Mouse (Mus musculus): ENCODE data around the gene Osbpl10. TPM values are rescaled to one million over a fixed set of nuclear protein-coding genes. Genes with fewer than 3 reads are reported as not detected.

Osbpl10 gene
- polyA plus RNA-seq, 1 experiment: 1.7 TPM

GRCm38 (mm10) chr9:115163693-115164092 is 185.3 kb downstream of the Osbpl10 start:
- no peaks in the 10 kb centered on the region for H3K27me3 ChIP-seq (ENCODE audit: control insufficient read depth, insufficient read depth, insufficient read length)
- no peak overlapping the region for H3ac ChIP-seq (ENCODE audit: control insufficient read depth, insufficient read length)
- H3K79me2 ChIP-seq (ENCODE audit: control insufficient read depth, insufficient read depth): no peaks in the 10 kb centered on the region
- no peak overlapping the region for H3K4me3 ChIP-seq
- no peaks in the 10 kb centered on the region for H3K36me3 ChIP-seq (ENCODE audit: control insufficient read depth, insufficient read depth)
- TF ChIP-seq MYOD1 (IDR thresholded peaks at IDR 0.05; ENCODE audit: control insufficient read depth in 1 of 3, insufficient read length in 2 of 3, low read depth in 2 of 3): no peak
- no peak for TF ChIP-seq POLR2AphosphoS2 (IDR thresholded peaks at IDR 0.05; ENCODE audit: insufficient read length, low read depth)
- no peak for TF ChIP-seq E2F4 (IDR thresholded peaks at IDR 0.05; ENCODE audit: insufficient read depth)
- no peak for TF ChIP-seq SRF (IDR thresholded peaks at IDR 0.05; ENCODE audit: control insufficient read depth, insufficient read length, low read depth)
- no peak for TF ChIP-seq POLR2A (IDR thresholded peaks at IDR 0.05; ENCODE audit: insufficient read length, low read depth)
- no peak overlapping the region for H3K4me2 ChIP-seq (ENCODE audit: low read depth)

- H3K4me2 ChIP-seq (ENCODE audit: low read depth): no peak overlapping the region
- no peaks in the 10 kb centered on the region for H3K79me2 ChIP-seq (ENCODE audit: control insufficient read depth, insufficient read depth)
- no peak overlapping the region for H3K4me3 ChIP-seq
- no peaks in the 10 kb centered on the region for H3K27me3 ChIP-seq (ENCODE audit: control insufficient read depth, insufficient read depth, insufficient read length)
- H3ac ChIP-seq (ENCODE audit: control insufficient read depth, insufficient read length): no peak overlapping the region
- no peaks in the 10 kb centered on the region for H3K36me3 ChIP-seq (ENCODE audit: control insufficient read depth, insufficient read depth)
- no peak for TF ChIP-seq MYOG (IDR thresholded peaks at IDR 0.05; ENCODE audit: control insufficient read depth in 1 of 3, insufficient read depth in 1 of 3, insufficient read length in 2 of 3, low read depth in 2 of 3)
- TF ChIP-seq MAX (IDR thresholded peaks at IDR 0.05; ENCODE audit: low read depth): no peak
- no peak for TF ChIP-seq USF1 (IDR thresholded peaks at IDR 0.05; ENCODE audit: low read depth)
- no peak for TF ChIP-seq TCF12 (IDR thresholded peaks at IDR 0.05; ENCODE audit: insufficient read depth, poor library complexity, severe bottlenecking)
- no peak for TF ChIP-seq E2F4 (IDR thresholded peaks at IDR 0.05; ENCODE audit: insufficient read depth)
- TF ChIP-seq REST (IDR thresholded peaks at IDR 0.05; ENCODE audit: insufficient read depth, insufficient read length): no peak
- TF ChIP-seq POLR2AphosphoS2 (IDR thresholded peaks at IDR 0.05; ENCODE audit: insufficient read length, low read depth): no peak
- no peak for TF ChIP-seq POLR2A (IDR thresholded peaks at IDR 0.05; ENCODE audit: insufficient read length, low read depth)
- no peak for TF ChIP-seq SRF (IDR thresholded peaks at IDR 0.05; ENCODE audit: control insufficient read depth, insufficient read length, low read depth)
- TF ChIP-seq CEBPB (IDR thresholded peaks at IDR 0.05; ENCODE audit: insufficient read depth, poor library complexity, severe bottlenecking): no peak
- TF ChIP-seq MYOD1 (IDR thresholded peaks at IDR 0.05; ENCODE audit: control insufficient read depth in 1 of 3, insufficient read length in 2 of 3, low read depth in 2 of 3): no peak
- no peak for TF ChIP-seq TCF3 (IDR thresholded peaks at IDR 0.05; ENCODE audit: insufficient read length, low read depth)
Observed at GRCm38 (mm10) chr9:115164351-115164750, 186.0 kb downstream of the Osbpl10 start.

- H3K27me3 ChIP-seq (ENCODE audit: control insufficient read depth, insufficient read depth, insufficient read length): no peaks in the 10 kb centered on the region
- H3ac ChIP-seq (ENCODE audit: control insufficient read depth, insufficient read length): no peak overlapping the region
- H3K36me3 ChIP-seq (ENCODE audit: control insufficient read depth, insufficient read depth): no peaks in the 10 kb centered on the region
- H3K79me2 ChIP-seq (ENCODE audit: control insufficient read depth, insufficient read depth): no peaks in the 10 kb centered on the region
- no peak overlapping the region for H3K4me2 ChIP-seq (ENCODE audit: low read depth)
- no peak for TF ChIP-seq E2F4 (IDR thresholded peaks at IDR 0.05; ENCODE audit: insufficient read depth)
- no peak for TF ChIP-seq CEBPB (IDR thresholded peaks at IDR 0.05; ENCODE audit: insufficient read depth, poor library complexity, severe bottlenecking)
- TF ChIP-seq TCF3 (IDR thresholded peaks at IDR 0.05; ENCODE audit: insufficient read length, low read depth): no peak
- TF ChIP-seq MAX (IDR thresholded peaks at IDR 0.05; ENCODE audit: low read depth): no peak
- no peak for TF ChIP-seq USF1 (IDR thresholded peaks at IDR 0.05; ENCODE audit: low read depth)
- TF ChIP-seq REST (IDR thresholded peaks at IDR 0.05; ENCODE audit: insufficient read depth, insufficient read length): no peak
- no peak for TF ChIP-seq MYOG (IDR thresholded peaks at IDR 0.05; ENCODE audit: control insufficient read depth in 1 of 3, insufficient read depth in 1 of 3, insufficient read length in 2 of 3, low read depth in 2 of 3)
- no peak for TF ChIP-seq POLR2AphosphoS2 (IDR thresholded peaks at IDR 0.05; ENCODE audit: insufficient read length, low read depth)
- TF ChIP-seq SRF (IDR thresholded peaks at IDR 0.05; ENCODE audit: control insufficient read depth, insufficient read length, low read depth): no peak
- H3K4me3 ChIP-seq: no peak overlapping the region
Observed at GRCm38 (mm10) chr9:115165996-115166395, 187.6 kb downstream of the Osbpl10 start.

GRCm38 (mm10) chr9:115169591-115169990 is 191.2 kb downstream of the Osbpl10 start:
- Histone ChIP-seq H3K4me3 (no peak overlapping the region), H3K4me2 (ENCODE audit: low read depth) (no peak overlapping the region), H3K27me3 (ENCODE audit: control insufficient read depth, insufficient read depth, insufficient read length) (no peaks in the 10 kb centered on the region), H3K36me3 (ENCODE audit: control insufficient read depth, insufficient read depth) (no peaks in the 10 kb centered on the region), H3K79me2 (ENCODE audit: control insufficient read depth, insufficient read depth) (no peaks in the 10 kb centered on the region), H3ac (ENCODE audit: control insufficient read depth, insufficient read length) (no peak overlapping the region)
- TF ChIP-seq POLR2A (IDR thresholded peaks at IDR 0.05; ENCODE audit: insufficient read length, low read depth) (no peak), MAX (IDR thresholded peaks at IDR 0.05; ENCODE audit: low read depth) (no peak), MYOG (IDR thresholded peaks at IDR 0.05; ENCODE audit: control insufficient read depth in 1 of 3, insufficient read depth in 1 of 3, insufficient read length in 2 of 3, low read depth in 2 of 3) (no peak), E2F4 (IDR thresholded peaks at IDR 0.05; ENCODE audit: insufficient read depth) (no peak), TCF3 (IDR thresholded peaks at IDR 0.05; ENCODE audit: insufficient read length, low read depth) (no peak), REST (IDR thresholded peaks at IDR 0.05; ENCODE audit: insufficient read depth, insufficient read length) (no peak), TCF12 (IDR thresholded peaks at IDR 0.05; ENCODE audit: insufficient read depth, poor library complexity, severe bottlenecking) (no peak), CEBPB (IDR thresholded peaks at IDR 0.05; ENCODE audit: insufficient read depth, poor library complexity, severe bottlenecking) (no peak), POLR2AphosphoS2 (IDR thresholded peaks at IDR 0.05; ENCODE audit: insufficient read length, low read depth) (no peak), SRF (IDR thresholded peaks at IDR 0.05; ENCODE audit: control insufficient read depth, insufficient read length, low read depth) (no peak), MYOD1 (IDR thresholded peaks at IDR 0.05; ENCODE audit: control insufficient read depth in 1 of 3, insufficient read length in 2 of 3, low read depth in 2 of 3) (no peak), USF1 (IDR thresholded peaks at IDR 0.05; ENCODE audit: low read depth) (no peak)

DNA sequence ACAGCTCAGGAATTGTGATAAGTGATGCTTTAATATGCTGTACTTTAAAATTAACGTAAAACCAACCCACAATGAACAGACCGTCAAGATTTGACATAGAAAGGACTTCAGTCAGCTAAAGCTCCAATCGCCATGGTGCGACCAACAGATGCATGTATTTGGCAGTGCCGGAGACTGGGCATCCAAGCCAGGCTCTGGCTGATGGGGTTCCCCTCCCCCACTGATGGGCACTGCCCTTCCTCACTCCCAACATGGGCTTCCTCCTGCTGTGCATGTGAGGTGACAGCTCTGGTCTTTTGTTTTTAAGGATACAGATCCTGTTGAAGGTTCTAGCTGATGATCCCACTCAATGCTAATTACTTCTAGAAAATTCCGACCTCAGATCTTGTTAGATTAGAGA is 193.7 kb downstream of the Osbpl10 start:
- Histone ChIP-seq H3K4me3 (no peak overlapping the region), H3K27me3 (ENCODE audit: control insufficient read depth, insufficient read depth, insufficient read length) (no peaks in the 10 kb centered on the region), H3K4me2 (ENCODE audit: low read depth) (no peak overlapping the region), H3K36me3 (ENCODE audit: control insufficient read depth, insufficient read depth) (no peaks in the 10 kb centered on the region), H3ac (ENCODE audit: control insufficient read depth, insufficient read length) (no peak overlapping the region), H3K79me2 (ENCODE audit: control insufficient read depth, insufficient read depth) (no peaks in the 10 kb centered on the region)
- no peak for TF ChIP-seq POLR2A (IDR thresholded peaks at IDR 0.05; ENCODE audit: insufficient read length, low read depth)
- TF ChIP-seq MYOG (IDR thresholded peaks at IDR 0.05; ENCODE audit: control insufficient read depth in 1 of 3, insufficient read depth in 1 of 3, insufficient read length in 2 of 3, low read depth in 2 of 3): no peak
- no peak for TF ChIP-seq E2F4 (IDR thresholded peaks at IDR 0.05; ENCODE audit: insufficient read depth)
- TF ChIP-seq POLR2AphosphoS2 (IDR thresholded peaks at IDR 0.05; ENCODE audit: insufficient read length, low read depth): no peak
- no peak for TF ChIP-seq REST (IDR thresholded peaks at IDR 0.05; ENCODE audit: insufficient read depth, insufficient read length)
- TF ChIP-seq TCF12 (IDR thresholded peaks at IDR 0.05; ENCODE audit: insufficient read depth, poor library complexity, severe bottlenecking): no peak
- TF ChIP-seq USF1 (IDR thresholded peaks at IDR 0.05; ENCODE audit: low read depth): no peak
- TF ChIP-seq MYOD1 (IDR thresholded peaks at IDR 0.05; ENCODE audit: control insufficient read depth in 1 of 3, insufficient read length in 2 of 3, low read depth in 2 of 3): no peak
- no peak for TF ChIP-seq CEBPB (IDR thresholded peaks at IDR 0.05; ENCODE audit: insufficient read depth, poor library complexity, severe bottlenecking)
- TF ChIP-seq MAX (IDR thresholded peaks at IDR 0.05; ENCODE audit: low read depth): no peak
- TF ChIP-seq TCF3 (IDR thresholded peaks at IDR 0.05; ENCODE audit: insufficient read length, low read depth): no peak
- no peak for TF ChIP-seq SRF (IDR thresholded peaks at IDR 0.05; ENCODE audit: control insufficient read depth, insufficient read length, low read depth)

All from myocyte (in vitro differentiated cells).